Mouse (Mus musculus): ENCODE measurements around the gene 4930568D16Rik. TPM values are rescaled to one million over a fixed set of nuclear protein-coding genes. Genes with fewer than 3 reads are reported as not detected.
A peak's percentile ranks its signal among the peaks of the same experiment; 100 is the strongest.

4930568D16Rik gene
- not detected in 2 replicates for total RNA-seq (2014; fragmentation: Nextera tagmentation)
- not detected in 2 replicates for total RNA-seq (2017)

DNA sequence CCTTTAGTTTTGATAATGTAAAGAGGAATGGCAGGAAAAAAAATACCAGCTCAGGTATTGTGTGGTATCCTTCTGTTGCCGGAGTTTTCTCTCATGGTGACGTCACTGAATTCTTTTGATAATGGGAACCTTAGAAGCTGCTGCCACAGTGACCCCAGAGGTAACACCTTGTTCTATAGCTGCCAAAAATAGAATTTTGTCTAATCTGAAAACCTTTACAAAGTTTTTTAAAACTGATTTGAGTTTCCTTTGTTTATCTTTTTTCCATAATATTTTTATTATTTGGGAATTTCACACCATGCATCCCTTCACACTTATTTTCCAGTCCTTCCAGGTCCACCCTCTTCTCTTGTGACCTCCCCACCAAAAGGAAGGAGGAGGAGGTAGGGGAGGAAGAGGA, at the start of gene 4930568D16Rik:
Gene 4930568D16Rik, minus strand, starts transcription at position 101 of the 400 bp plus-strand sequence.
- ATAC-seq (replicated peaks; ENCODE audit: low FRiP score, low TSS enrichment, poor library complexity, severe bottlenecking): no peak

DNA sequence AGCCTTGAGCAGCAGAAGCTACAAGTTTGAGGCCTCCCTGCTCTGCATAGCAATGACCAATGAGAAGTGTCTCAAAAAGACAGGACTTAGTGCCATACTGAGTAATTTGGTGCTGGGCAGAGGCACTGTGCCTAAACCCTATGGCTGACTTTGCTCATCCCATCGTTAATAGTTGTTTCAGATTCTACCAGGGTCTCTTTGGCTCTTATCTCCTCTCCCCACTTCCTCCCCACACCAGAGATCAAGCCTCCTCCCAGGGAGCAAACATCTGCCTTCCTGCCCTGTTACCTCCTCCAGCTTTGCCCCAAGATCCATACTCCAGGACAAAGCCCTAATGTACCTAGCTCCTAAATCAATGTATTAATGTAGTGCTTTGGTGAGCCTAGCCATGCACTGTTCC, 49.7 kb upstream of the 4930568D16Rik start:
- ATAC-seq (replicated peaks; ENCODE audit: low FRiP score, low TSS enrichment, poor library complexity, severe bottlenecking): no peak

DNA sequence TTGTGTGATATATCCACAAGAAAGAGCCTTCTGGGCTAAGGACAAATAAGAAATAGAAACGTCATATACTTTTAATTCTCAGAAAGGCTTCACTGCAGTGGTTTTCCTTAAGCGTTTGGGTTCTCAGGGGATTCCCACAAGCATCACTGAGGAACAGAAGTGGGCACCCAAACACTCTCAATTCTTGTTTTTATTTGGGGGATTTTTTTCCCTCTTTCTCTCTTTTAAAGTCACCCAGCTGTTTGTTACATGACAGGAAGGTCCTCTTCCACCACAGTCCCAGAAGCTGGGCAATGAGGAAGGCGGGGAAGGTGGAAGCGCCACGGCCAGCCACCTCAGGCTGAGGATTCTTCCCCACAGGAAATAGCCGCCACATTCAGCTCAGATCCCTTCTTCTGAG, 48.9 kb upstream of the 4930568D16Rik start:
- ATAC-seq (replicated peaks; ENCODE audit: low FRiP score, low TSS enrichment, poor library complexity, severe bottlenecking): no peak

- ATAC-seq (replicated peaks; ENCODE audit: low FRiP score, low TSS enrichment, poor library complexity, severe bottlenecking): no peak
These were observed 45.3 kb upstream of the 4930568D16Rik start for GRCm38 (mm10) chr2:35412810-35413209.

DNA sequence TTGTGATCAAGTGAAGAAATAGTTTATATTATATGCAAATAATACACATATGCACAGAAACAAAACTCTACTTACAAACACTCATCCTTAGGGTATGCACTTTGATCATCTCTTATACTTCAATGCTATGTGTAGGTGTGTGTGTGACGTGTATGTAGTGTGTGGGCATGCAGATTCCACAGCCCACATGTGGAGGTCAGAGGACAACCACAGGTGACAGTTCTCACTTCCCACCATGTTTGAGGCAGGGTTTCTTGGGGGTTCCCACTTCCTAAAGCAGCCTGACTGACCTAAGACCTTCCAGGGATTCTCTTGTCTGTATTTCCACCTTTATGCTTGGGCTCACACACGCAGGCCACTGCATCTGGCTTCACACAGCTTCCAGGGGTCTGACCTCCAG, 44.7 kb upstream of the 4930568D16Rik start:
- no peak for ATAC-seq (replicated peaks; ENCODE audit: low FRiP score, low TSS enrichment, poor library complexity, severe bottlenecking)

GRCm38 (mm10) chr2:35411640-35412190, 44.2 kb upstream of the 4930568D16Rik start:
- ATAC-seq (replicated peaks; ENCODE audit: low FRiP score, low TSS enrichment, poor library complexity, severe bottlenecking): no peak

DNA sequence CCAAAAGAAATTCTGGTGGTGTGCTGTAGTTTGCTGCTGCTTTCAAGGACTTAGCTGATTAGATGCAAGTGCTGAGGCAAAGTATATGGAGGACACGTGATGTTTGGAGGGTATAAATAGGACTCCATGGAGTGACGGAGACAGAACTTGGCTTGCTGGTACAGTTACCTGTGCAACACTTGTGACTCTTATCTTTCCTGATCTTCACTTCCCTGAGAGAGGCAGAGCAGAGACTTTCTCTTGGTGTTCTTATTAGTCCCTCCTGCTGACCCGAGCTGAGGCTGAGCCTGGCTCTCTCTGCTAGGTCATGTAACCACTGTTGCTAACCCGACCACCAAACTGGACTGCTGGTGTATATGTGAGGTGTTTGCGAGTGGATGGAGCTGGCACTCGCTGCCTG, 41.9 kb upstream of the 4930568D16Rik start:
- no peak for ATAC-seq (replicated peaks; ENCODE audit: low FRiP score, low TSS enrichment, poor library complexity, severe bottlenecking)

DNA sequence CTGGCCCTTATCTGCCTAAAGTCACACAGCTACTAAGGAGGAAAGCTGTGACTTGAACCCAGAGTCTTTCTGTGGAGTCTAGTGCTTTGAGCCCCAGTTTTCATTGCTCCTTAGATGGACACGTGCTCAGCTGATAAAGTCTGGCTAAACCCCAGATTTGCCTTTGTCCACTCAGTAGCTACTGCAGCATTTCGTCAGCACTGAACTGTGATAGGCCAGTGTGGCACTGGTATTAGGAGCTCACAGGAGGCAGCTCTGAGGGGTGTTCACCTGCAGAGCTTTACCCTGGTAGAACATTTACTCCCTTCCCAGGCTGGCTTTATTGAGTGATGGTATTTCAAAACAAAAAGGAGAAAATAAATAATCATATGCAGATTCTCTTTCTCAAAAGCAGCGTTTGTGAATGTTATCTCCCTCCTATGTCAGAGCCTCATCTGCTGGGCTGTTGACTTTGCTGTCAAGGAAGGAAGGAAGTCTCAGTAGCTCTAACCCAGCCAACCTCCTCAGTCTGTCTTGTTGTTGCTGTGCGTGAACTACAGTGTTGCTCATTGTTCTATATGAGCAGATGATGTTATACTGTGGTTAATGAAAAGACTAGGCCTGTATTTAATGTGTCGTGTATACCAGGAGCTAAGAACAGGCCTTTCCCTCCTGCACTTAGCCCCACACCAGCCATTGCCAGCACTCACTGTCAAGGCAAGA, 41.0 kb upstream of the 4930568D16Rik start:
- no peak for ATAC-seq (replicated peaks; ENCODE audit: low FRiP score, low TSS enrichment, poor library complexity, severe bottlenecking)

DNA sequence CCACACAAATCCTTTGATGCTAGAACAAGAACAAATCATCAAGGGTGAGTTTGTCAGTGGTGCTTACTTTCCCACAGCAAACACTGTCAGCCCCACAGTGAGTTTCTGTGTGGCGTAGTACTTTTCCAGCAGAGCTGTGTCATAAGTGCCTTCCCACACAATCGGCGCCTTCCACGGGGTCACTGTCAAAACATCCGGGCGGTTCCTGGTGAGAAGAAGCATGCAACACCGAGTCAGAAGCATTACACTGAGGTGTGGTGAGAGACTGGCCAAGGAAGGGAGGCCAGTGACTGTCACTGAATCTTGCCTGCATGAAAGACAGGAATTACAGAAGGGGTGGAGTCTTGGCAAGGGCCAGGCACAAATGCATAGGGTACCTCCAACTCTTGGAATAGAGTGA, 40.3 kb upstream of the 4930568D16Rik start:
- no peak for ATAC-seq (replicated peaks; ENCODE audit: low FRiP score, low TSS enrichment, poor library complexity, severe bottlenecking)

DNA sequence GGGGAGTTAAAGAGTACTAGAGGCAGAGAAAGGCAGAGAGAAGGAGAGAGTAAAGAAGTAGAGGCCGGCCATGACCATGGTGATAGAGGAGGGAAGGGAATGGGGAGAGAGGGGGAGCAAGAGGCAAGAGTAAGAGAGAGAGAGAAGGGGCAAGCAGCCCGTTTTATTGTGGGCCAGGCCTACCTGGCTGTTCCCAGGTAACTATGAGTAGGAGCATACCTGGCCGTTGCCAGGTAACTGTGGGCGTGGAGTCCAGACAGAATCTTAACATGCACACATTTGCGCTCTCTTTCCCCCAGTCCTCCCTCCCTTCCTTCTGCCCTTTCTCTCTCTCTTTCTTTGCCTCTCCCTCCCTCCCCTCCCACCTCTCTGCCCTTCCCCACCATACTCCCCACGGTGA, 39.7 kb upstream of the 4930568D16Rik start:
- ATAC-seq (replicated peaks; ENCODE audit: low FRiP score, low TSS enrichment, poor library complexity, severe bottlenecking): no peak

- no peak for ATAC-seq (replicated peaks; ENCODE audit: low FRiP score, low TSS enrichment, poor library complexity, severe bottlenecking)
These were observed 39.1 kb upstream of the 4930568D16Rik start for GRCm38 (mm10) chr2:35406611-35407010.

GRCm38 (mm10) chr2:35402391-35402790, 34.9 kb upstream of the 4930568D16Rik start:
- no peak for ATAC-seq (replicated peaks; ENCODE audit: low FRiP score, low TSS enrichment, poor library complexity, severe bottlenecking)

GRCm38 (mm10) chr2:35400739-35401138, 33.2 kb upstream of the 4930568D16Rik start:
- no peak for ATAC-seq (replicated peaks; ENCODE audit: low FRiP score, low TSS enrichment, poor library complexity, severe bottlenecking)

GRCm38 (mm10) chr2:35398184-35398828, 30.8 kb upstream of the 4930568D16Rik start:
- ATAC-seq (replicated peaks; ENCODE audit: low FRiP score, low TSS enrichment, poor library complexity, severe bottlenecking): peak; percentile 25; the same call in 1 of the 2 replicates

DNA sequence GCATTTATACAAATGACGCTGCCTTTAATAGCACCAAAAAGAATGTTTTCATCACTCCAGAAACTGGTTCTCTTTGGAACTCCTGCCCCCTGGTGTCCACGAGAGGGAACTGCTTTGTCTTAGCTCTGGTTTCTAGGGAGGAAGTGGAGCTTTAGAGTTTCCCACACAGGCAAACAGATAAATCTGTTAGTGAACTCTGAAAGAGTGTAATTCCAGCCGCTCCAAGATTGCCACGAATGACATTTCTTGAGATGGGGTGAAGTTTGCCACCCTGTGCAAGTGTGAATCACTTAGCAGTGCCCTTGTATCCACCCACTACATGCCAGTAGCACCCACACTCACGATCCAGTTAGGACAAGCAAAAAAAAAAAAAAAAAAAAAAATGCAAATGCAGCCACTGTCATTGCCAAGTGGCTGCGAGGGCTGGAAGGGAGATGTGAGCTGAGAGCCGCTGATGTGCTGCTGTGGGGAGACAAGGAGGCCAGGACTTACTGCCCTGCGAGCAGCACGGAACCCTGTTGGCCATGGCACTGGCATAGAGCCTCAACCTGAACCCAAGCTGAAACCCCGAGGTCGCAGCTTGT, 30.2 kb upstream of the 4930568D16Rik start:
- peak; percentile 76 for ATAC-seq (replicated peaks; ENCODE audit: low FRiP score, low TSS enrichment, poor library complexity, severe bottlenecking)

GRCm38 (mm10) chr2:35397096-35397495, 29.6 kb upstream of the 4930568D16Rik start, which contains the start of gene 4930402F06Rik:
Gene 4930402F06Rik, minus strand, starts transcription at chr2:35397175.
- ATAC-seq (replicated peaks; ENCODE audit: low FRiP score, low TSS enrichment, poor library complexity, severe bottlenecking): no peak

DNA sequence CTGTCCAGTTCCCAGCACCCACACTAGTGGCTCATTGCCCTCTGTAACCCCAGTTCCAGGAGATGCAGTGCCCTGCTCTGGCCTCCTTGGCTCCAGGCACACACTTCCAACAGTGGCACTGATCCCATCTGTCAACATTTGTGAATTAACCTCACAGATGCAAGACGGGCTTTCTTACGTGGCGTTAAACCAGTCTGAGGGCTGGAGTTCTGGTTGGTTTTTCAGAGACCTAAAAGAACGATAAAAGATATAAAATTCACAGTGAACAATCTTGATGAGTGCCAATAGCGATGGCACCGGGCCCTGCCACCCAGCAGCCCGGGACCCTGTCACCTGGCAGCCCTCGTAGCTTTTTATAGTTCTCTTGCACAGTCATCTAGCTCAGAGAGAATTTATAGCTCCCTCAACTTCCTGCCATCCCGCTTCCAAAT, 17.9 kb upstream of the 4930568D16Rik start:
- no peak for ATAC-seq (replicated peaks; ENCODE audit: low FRiP score, low TSS enrichment, poor library complexity, severe bottlenecking)

DNA sequence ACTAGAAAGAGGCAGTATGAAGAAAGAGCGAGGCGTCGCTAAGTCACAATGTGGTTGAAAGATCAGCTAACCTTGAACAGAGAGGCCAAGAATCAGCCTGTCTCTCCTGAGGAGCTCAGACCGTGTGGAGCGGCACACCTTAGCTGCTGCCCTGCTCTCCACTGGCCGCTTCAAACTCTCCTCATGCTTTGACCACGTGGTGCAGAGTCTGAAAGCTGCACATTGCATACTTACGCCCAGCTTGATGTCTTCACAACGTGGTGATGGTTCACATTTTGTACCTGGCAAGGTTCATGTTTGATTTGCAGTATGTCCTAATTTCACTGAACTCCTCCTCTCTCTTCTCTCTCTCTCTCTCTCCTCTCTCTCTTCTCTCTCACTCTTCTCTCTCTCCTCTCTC, 11.8 kb upstream of the 4930568D16Rik start:
- no peak for ATAC-seq (replicated peaks; ENCODE audit: low FRiP score, low TSS enrichment, poor library complexity, severe bottlenecking)

GRCm38 (mm10) chr2:35377600-35377999, 10.1 kb upstream of the 4930568D16Rik start:
- no peak for ATAC-seq (replicated peaks; ENCODE audit: low FRiP score, low TSS enrichment, poor library complexity, severe bottlenecking)

DNA sequence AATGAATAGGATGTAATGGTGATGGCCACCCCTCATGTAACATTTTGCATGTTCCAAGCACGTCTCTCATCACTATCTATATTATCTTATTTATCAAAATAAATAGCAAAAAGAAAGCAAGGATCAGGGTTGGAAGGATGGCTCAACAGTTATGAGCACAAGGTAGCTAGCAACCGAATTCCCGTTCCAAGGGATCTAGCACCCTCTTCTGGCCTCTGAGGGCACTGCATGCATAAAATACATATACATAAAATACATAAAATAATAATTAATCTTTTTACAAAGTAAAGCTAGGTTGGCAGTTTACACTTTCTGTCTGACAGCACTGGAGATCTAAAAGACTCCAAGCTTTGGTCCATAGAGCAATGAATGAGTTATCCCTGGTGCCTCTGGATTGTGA, 5.5 kb upstream of the 4930568D16Rik start:
- no peak for ATAC-seq (replicated peaks; ENCODE audit: low FRiP score, low TSS enrichment, poor library complexity, severe bottlenecking)
